Mouse (Mus musculus) R1 (cell line): ENCODE data around the gene Sik1.

Experiments used
- DNase-seq: peaks from one replicate; pipeline ENCODE4 v3.0.0-alpha.2; 2018; ENCODE audit warnings: low read depth, low spot score

The Sik1 gene

DNA sequence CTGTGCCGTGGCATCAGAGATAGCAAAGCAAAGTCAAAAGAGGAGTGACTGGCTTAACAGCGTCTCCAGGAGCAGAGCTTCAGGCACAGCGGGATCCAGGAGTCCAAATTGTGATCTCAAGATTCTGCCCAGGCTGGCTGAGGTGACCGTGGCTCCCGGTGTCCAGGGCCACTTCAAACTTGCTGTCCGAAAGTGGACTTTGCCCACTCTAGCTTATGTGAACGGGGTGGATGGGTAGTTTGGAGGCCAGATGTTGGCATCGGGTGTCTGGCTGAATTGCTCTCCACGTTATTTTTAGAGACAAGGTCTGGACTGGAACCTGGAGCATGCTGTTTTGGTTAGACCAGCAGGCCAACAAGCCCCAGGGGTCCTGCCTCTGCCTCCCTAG, 23.0 kb downstream of the Sik1 start:
- no peak for DNase-seq

DNA sequence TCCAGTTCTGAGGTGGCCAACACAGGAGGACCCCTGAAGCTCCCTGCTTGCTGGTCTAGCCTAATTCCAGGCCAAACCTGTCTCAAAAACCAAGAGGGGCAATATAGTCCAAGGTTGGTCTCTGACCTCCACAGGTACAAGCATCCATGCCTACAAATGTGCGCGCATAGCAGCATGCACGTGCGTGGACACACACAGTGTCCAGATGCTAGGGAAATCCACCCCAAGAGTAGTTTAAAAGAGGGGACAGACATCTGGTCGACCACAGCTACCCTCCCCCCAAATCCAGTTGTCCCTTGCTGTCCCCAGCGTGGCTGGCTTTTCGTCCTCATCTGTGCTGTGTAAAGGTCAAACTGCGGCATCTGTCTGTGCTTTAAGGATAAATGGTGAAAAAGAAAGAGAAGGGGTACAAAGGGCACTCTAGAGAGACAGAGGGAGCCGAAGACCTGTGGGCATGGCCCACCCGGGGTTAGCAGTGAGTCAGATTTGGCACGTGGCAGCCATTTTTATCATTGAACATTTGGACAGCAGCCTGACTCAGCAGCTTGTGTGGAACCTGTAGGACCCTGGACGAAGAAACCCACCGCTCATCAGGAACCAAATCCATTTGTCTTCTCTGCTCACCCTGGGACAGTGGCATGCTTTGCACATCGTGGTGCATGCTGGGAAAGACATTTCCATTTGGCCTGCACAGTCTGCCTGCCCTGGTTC, 23.6 kb downstream of the Sik1 start:
- peak; percentile 57 for DNase-seq

DNA sequence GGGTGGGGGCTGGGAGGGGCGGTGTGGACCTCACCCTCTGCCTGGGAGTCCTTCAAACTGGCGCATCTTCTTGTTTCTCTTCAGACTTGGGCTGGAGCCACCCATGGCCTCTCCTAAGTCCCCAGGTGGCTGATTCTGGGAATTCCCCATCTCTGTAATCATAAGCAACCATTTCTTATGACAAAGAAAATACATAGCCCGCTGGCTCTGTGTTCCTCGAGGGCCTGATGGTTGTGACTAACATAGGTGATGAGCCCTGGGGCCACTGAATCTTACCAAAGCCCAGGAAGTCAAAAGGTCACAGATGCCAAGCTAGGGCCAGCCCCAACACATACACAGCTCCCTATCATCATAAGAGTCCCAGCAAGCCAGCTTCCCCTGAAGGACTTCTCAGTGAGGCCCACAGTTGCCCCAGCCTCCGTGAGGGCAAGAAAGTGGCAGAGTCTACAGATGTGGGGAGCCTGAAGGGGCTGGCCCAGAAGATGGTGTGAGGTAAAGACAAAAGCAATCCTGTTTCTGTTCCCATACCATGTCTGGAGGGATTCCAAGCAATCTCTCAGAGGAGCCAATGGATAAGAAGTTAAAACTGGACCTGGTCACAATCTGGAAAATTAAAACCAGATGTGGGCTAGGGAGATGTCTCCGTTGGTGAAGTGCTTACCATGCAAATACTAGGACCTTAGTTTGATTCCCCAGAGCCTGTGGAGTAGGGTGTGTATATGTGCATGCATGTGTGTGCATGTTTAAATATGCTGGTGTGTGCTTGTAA, 24.3 kb downstream of the Sik1 start:
- DNase-seq: no peak

DNA sequence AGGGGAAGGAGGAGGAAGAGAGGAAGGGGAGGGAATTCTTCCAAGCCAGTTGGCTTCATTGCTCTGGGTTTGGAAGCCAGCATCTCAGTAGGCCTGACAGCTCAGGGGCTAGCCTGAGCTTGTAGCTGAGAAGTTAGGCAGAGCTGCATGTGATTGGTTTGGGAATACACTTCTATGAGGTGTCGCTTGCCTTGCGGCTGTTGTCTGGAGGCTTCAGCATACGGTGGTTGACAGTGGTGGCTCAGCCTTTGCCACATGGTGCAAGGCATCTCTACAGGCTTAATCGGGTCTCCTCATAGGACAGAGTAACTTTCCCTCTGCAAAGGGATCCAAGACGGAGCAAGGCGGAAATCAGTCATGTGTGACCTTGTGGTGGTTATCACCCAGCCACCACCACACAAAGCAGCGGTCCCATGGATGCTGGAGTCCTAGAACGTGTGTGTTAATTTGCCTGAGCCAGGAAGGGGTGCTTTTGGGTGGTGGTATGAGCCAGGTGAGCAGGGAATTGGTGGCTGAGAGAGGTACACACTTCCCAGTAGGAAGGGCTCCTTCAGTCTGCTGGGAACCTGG, 25.0 kb downstream of the Sik1 start:
- DNase-seq: no peak

DNA sequence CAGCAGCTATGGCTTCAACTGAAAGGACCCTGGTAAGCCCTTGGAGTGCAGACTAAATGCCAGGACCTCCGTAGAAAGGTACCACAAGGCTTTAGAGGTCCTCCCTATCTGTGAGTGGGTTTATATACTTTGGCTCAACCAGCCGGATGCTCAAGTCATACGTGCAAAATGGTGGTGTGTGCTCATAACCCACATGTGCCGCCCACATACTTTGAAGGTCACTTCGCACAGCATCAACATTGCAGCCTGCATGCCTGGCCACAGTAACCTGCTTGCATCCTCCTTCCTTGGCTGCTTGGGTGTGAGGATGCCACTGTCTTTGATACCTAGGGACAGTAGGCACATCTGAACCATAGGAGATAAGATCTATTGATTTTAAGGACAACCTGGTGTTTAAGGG, 26.7 kb downstream of the Sik1 start:
- DNase-seq: no peak

DNA sequence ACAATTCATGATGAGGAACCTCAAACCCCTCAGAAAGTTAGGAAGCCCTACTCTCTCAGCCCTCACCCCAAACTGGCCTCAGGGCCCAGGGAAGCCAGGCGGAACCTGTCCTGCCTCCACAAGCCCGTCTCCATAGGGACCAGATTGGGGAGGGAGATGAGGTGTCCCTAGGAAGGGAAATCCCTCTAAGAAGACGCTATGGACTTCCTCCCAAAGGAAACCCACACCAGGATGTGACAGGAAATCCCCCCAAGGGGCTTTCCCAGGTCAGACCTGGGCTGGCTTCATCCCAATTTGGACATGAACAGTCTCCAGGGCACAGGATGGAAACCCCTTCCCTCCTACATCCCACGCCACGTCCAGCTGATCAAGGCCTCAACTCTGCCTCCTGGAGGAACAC, 27.5 kb downstream of the Sik1 start:
- DNase-seq: no peak

DNA sequence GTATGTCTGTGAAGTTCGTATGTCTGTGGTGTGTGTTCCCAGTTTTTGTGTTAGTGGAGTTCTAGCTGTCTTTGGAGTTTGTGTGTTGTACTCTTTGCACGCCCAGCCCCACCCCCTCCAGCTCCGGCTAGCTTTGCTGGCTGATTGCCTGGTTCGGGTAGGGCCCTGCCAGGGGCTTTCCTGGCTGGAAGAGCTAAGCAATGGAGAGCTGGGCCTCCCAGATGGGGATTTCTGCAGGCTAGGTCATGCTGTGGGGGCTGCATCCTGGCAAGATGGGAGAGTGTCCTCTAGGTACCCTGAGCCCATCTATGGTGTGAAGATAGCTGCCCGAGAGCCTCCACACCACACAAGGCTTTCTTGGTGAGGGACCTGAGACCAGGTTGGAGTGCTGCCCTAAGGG, 28.4 kb downstream of the Sik1 start:
- DNase-seq: no peak

DNA sequence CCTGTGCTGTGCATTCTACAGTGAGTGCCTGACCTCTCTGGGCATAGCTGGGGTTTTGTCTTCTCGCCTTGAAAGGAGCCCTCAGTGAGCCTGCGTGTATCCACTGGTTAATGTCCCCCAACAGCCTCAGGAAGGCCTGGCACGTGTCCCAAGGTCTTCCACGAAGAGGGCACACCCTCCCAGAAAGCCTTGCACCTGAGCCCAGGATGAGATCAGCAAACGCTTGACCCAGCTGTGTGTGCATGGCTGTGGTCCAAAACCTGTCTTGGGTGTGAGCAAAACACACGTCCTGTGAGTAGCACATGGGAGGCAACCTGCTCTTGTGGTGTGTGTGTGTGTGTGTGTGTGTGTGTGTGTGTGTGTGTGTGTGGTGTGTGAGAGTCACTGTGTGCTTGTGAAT, 28.9 kb downstream of the Sik1 start:
- no peak for DNase-seq

DNA sequence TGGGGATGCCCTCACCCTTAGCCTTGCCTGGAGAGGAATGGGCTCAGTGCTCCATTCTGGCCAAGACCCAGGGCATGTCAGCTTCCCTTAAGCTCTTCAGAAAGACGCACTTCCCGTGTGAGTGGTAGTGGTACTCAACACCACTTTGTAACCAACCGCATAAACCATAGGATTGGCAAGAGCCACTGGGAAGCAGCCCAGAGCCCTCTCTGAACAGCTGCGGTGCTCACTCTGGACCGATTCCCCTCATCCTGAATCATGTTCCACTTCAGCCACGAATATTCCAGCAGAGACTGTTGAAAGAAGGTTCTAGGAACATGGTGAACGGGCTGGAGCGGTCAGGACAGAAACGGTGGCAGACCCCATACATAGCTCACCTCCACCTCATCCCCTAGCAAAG, 29.9 kb downstream of the Sik1 start:
- DNase-seq: no peak

DNA sequence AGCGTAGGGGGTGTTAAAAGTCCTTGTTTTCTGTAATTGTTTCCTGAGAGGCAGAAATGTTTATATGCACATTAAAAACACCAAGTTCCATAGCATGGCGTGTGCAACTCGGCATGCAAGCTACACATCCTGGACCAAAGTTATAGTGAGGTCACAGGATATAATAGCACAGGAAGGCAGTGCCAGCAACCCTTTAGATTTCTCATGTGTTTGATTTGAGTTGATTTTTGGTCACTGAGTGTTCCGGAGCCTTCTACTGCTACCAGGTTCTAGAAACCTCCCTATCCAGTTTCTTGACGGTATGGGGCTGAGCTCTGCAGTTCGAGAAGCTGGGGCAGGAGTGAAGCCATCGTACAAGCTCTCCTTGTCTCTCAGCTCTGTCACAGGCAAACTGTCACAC, 30.8 kb downstream of the Sik1 start:
- DNase-seq: no peak

DNA sequence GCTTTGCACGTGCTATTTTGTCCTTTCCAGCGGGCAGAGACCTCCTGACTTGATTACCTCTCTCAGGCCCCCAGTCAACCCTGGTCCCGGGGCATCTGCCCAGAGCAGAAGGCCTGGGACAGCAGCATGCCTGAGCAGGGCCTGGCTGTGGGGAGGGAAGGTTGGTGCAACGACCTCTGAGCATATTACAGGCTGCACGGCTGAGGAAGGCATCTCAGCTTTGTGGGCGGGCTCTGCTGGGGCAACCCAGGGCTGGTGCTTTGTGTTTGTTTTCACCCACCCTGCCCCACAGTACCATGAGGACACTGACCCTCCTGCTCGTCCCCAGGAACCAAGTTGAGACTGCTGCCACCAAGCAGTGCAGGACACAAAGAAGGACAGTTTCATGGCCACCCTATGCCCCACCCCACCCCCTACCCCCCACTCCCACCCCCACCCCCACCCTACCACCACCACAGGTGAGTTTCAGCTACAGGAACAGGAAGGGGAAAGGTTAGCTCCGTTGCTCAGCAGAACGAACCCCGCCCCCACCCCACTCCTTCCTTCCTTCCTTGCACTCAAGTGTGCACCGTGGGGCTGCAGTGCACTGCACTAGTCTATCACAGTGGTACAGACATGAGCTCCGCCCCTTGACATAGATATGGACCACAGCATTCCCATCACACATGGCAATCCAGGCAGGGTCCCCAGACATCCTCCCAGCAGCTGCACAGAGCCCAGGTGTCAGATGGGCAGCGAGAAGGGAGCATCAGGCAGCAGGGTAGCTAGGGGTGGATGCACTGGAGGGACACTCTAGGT, 34.3 kb downstream of the Sik1 start:
- peak; percentile 75 for DNase-seq

DNA sequence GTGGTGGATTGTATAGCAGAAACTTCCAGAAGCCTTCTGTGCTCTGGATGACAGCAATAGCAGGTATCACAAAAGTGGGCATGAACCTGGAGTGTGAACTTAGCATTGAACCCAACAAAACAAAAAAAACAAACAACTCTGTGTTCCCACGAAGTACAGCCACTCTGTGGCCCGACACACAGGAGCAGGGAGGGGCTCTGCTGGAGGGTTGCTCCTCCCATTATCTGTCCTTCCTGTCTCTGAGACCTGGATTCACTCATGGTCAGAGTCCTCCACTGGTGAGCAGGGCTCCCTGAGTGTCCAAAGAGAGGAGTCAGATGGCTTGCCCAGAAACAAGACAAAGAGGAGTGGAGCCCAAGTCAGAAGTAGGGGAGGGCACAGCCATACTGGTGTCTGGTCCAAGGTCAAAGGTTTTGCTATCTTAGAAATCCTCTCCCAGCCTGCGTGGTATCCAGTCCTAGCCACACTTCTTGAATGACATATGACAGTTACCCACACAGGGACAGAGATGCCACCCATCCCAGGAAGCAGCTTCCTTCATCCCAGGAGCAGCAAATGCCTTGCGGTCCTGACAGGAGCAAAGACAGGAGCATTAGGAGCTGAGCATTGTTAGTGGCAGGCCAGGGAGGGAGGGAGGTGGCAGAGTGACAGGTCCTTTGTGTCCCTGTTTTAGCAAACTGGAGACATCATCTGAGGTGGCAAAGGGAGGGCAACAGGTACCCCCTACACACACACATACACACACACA, 35.3 kb downstream of the Sik1 start:
- peak; percentile 80 for DNase-seq

DNA sequence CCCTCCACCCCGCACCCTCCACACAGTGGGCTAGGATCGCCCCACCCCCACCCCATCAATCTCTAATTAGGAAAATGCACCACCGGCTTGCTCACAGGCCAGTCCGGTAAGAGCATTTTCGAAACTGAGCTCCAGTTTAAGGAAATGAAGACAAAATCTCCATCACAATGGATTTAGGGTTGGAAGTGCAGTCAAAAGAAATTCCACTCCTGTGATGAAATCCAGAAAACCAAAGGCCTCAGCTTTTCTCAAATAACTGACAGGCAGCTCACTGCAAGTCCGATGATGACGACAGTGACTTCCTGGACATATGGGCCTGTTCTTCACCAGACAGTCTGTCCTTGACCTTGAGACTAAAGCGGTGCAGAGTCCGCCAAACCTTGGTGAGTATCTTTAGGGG, 36.2 kb downstream of the Sik1 start:
- DNase-seq: peak; percentile 98

DNA sequence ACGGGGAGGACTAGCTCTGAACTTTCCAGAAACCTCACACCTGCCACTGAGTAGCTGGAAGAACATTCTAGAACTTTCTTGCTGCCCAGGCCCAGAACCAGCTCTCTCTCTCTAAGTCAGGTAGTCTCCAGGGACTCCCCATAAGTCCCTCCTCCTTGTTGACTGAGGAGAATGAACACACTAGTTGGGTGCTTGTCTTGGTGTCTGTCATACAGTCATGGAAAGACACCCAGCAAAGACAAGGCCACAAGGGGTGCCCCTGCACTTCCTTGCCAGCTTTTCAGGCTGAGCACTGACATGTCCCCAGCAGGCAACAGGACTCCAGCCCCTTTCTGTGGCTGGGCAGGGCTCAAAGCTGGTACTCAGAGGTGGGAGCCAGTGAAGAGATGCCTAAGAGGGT, 37.8 kb downstream of the Sik1 start:
- DNase-seq: no peak

DNA sequence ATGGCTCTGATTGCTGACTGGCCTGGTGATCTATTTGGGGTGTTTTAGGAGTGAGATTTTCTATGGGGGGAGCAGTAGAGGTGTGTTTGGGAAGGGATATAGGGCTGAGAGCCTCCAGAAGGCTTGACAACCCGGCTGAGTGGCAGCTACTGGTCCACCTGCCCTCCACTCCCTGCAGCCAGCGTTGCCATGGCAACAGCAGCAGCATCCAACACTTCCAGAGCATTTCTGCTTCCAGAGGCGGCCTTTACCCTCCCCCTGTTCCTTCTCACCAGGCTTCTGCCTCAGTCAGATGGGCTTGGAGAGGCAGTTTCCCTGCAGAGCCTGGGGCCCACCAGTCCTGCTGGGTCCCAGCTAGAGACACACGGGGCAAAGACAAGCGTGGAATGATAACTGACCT, 38.4 kb downstream of the Sik1 start:
- DNase-seq: peak; percentile 78

DNA sequence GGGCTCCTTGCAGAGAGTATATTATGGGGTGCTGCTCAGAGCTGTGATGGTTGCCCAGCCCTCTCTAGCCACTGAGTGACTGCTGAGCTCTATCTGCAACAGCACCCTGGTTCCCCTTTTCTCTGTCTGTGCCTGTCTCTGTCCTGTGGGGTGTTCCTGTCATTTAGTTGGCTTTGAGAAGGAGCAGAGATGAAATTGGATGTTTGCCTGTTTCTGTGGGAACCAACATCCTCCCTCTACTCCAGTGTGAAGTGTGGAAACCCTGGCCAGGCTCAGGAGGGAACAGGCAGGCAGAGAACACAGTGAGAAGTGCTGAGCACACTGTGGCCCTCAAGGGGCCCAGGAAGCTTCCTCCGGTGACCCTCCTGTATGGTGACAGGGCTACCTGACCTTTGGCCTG, 40.8 kb downstream of the Sik1 start:
- DNase-seq: no peak

DNA sequence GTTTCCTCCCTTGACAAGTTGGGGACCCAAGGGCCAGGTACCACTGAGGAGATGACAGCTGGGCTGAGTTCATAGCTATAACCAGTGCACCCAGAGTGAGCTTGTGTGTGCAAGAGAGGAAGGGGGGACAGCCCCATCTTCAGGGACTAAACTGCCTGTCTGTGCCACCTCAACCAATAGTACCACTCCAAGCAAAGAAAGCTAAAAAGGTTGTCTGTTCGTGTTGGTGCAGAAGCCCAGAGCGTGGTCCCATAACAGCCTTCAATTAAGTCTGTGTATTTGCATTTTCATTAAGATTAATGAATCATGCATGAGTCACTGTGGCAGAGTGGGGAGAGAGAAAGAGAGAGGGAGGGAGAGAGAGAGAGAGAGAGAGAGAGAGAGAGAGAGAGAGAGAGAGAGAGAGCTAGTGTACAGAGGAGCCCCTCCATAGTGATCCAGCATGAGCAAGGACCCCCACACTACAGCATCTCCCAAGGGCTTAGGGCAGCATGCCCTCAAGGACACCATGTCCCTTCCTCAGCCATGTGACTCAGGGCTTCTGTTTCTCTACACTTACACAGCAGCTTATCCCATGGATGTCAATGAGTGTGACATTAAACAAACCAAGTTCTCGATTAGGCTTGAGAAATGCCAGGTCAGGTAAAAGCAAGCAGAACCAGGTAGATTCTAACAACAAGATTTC, 41.5 kb downstream of the Sik1 start:
- DNase-seq: no peak

DNA sequence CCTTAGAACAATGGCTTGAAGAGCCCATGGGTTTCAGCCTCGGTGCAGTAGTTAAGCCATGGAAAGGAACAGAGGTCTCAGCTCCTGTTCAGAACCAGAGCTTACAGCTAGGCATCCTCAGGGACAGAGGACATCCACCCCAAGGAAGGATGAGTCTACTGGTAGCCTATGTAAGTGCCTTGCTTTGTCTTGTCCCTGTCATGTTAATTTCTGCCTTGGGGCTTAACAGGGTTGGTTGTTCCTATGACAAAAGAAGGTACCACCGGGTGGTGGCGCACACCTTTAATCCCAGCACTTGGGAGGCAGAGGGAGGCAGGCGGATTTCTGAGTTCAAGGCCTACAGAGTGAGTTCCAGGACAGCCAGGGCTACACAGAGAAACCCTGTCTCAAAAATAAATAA, 44.3 kb downstream of the Sik1 start:
- DNase-seq: peak; percentile 97

DNA sequence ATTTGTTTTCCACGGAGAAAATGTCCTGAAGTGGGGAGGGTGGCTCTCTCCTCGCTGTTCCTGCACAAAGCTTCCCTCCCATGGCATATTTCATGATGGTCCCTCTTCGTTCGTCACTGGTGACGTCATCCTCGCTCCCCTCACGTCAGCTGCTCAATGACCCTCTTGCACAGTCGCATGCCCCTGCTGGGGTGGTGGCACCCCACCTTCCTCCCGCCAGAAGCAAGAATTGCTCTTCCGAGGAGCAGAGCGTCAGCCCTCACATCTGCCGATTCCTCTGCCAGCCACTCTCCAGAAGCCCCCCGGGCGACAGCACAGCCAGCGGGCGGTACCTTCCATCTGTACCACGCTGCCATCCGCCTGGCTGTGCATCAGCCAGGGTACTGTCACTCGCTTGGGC, 45.7 kb downstream of the Sik1 start:
- no peak for DNase-seq

DNA sequence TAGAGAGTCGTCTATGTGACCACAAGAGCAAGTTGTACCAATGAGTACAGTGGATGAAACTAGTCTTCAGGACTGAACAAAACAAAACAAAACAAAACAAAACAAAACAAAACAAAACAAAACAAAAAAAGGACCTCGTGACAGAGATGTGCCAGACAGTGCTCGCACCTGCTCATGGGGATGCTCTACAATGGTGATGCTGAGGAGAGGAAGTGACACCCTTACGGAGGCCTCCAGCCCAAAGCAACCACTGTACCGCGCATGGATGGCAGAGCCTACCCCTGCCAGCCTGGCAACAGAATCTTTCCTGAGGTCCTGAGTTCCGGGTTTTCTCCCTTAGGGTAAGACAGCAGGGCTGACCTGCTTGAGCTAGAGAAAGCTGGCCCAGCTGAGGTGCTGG, 46.5 kb downstream of the Sik1 start:
- no peak for DNase-seq
